Mouse (Mus musculus): ENCODE data around the gene Rfc4. TPM values are rescaled to one million over a fixed set of nuclear protein-coding genes. Genes with fewer than 3 reads are reported as not detected.

Rfc4 gene
- total and polyA plus RNA-seq, 2 experiments: 5.3 TPM; not detected in 1

DNA sequence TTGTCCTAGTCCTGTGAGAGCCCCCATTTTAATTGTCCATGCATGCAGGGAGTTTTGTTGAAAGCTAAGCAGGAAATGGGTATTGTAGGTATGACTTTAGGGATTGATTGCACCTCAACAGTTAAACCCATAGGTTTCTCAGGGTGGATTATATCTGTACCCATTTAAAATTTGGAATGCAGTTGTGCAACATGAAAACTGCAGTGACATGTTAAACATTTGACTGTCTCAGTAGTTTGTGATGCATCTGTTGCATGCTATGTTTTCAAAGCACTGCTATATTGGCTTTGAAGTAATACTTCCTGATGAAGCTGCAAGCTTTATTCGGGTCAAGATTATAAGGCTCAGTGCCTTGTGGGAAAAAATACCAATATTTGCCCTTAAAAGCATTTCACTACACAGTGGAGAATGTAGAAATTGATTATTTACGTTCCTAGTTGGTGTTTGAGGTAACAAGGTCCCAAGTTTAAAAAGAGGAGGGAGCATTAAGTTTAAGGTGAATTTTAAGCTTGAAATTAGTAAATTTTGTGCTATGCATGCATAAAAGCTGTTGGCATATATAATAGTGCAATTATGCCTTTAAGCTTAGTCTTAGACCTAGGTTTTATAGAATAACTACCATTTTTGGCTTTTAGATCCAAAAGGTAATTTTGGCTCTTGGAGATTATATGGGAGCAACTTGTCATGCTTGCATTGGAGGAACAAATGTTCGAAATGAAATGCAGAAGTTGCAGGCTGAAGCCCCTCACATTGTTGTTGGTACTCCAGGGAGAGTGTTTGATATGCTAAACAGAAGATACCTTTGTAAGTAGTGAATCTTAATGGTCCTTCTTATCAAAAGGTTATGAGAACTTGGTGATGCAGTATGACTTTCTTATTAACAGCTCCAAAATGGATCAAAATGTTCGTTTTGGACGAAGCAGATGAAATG lies 17.9 kb downstream of the Rfc4 start:
- Histone ChIP-seq H3K79me2 (ENCODE audit: control insufficient read depth, insufficient read depth, low read length) (peaks cover 9% of the 10 kb centered on the region), H3K4me3 (ENCODE audit: insufficient read depth, low read depth, low read length) (no peak overlapping the region; the same call in 1 of the 2 replicates), H3K27ac (replicated peaks; ENCODE audit: insufficient read depth, low read depth, low read length) (no peak overlapping the region), H3K36me3 (ENCODE audit: control insufficient read depth, insufficient read depth, low read length) (peaks cover 54% of the 10 kb centered on the region), H3K27me3 (ENCODE audit: control insufficient read depth, insufficient read depth, low read length) (no peaks in the 10 kb centered on the region), H3K9ac (ENCODE audit: low read depth, low read length) (no peak overlapping the region; the same call in none of the 2 replicates), H3K4me1 (ENCODE audit: control insufficient read depth, insufficient read depth, low read length) (peaks cover 12% of the 10 kb centered on the region; the same call in 1 of the 2 replicates)
- 35% methylated on average over 5 of the region's 5 CpGs for WGBS
- no peak for TF ChIP-seq POLR2A (IDR thresholded peaks at IDR 0.05; ENCODE audit: extremely low read depth, insufficient read depth, low read length)
- DNase-seq (ENCODE audit: extremely low read depth, low read depth, low spot score): no peak

DNA sequence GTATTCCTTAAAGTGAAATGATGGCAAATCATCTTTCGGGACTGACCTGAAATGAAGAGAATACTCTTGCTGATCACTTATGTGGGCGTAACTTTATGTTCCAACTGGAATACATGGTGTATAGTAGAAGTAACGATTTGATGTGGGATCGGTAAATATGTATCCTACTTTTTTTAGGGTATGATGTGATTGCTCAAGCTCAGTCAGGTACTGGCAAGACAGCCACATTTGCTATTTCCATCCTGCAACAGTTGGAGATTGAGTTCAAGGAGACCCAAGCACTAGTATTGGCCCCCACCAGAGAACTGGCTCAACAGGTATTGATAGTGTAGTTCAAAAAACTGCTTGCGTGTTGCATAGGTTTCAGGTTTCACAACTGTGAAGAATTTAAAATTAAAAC lies 18.6 kb downstream of the Rfc4 start:
- WGBS: 7% methylated on average over 5 of the region's 5 CpGs
- H3K4me3 ChIP-seq (ENCODE audit: insufficient read depth, low read depth, low read length): peak overlapping the region; percentile 75
- H3K9ac ChIP-seq (ENCODE audit: low read depth, low read length): peak overlapping the region; percentile 71
- TF ChIP-seq CTCF (IDR thresholded peaks at IDR 0.05; ENCODE audit: low read depth, low read length): no peak
- no peak for TF ChIP-seq POLR2A (IDR thresholded peaks at IDR 0.05; ENCODE audit: extremely low read depth, insufficient read depth, low read length)
- H3K27ac ChIP-seq (replicated peaks; ENCODE audit: insufficient read depth, low read depth, low read length): no peak overlapping the region
- no peak for DNase-seq (ENCODE audit: extremely low read depth, low read depth, low spot score)
- no peaks in the 10 kb centered on the region for H3K27me3 ChIP-seq (ENCODE audit: control insufficient read depth, insufficient read depth, low read length)
- H3K4me1 ChIP-seq (ENCODE audit: control insufficient read depth, insufficient read depth, low read length): peaks cover 12% of the 10 kb centered on the region; the same call in 1 of the 2 replicates
- peaks cover 48% of the 10 kb centered on the region for H3K36me3 ChIP-seq (ENCODE audit: control insufficient read depth, insufficient read depth, low read length)
- peaks cover 9% of the 10 kb centered on the region for H3K79me2 ChIP-seq (ENCODE audit: control insufficient read depth, insufficient read depth, low read length)

DNA sequence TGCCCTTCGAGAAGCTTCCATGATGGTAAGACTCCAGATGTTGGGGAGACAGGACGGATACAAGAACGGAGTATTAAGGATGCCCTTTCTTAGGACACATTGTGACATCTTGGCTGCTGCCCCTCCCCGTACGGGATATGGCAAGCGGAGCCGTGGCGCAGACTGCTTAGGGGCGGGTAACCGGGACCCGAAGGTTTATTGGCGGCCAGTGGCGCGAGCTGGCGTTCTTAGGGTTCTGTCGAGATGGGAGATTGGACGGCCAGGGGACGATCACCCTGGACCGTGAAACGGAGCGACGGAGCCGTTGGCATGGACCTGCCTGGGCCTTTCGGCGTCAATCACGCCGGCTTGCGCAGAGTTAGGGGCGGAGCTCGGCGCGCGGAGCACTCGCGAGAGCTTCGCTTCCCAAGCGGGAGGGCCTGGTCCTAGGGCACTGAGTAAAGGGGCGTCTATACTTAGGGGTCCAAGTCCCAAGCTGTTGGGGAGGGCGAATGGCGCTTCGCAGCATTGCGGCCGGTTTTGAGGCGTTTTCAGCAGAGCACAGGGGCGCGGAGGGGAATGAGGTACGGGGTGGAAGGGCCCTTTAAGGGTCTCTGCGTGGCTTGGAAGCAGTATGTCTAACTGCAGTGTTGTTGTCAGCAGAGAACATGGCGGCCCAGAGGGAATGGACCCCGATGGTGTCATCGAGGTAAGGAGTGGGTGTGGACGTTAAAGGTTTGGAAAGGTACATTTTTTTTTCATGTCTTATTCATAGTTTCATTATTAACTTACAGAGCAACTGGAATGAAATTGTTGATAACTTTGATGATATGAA lies 19.4 kb downstream of the Rfc4 start:
- no peaks in the 10 kb centered on the region for H3K27me3 ChIP-seq (ENCODE audit: control insufficient read depth, insufficient read depth, low read length)
- DNase-seq (ENCODE audit: extremely low read depth, low read depth, low spot score): peak; percentile 54
- TF ChIP-seq CTCF (IDR thresholded peaks at IDR 0.05; ENCODE audit: low read depth, low read length) (no peak), POLR2A (IDR thresholded peaks at IDR 0.05; ENCODE audit: extremely low read depth, insufficient read depth, low read length) (0 out of 2 replicates have a peak, but pooled peaks have one; percentile 64)
- whole genome bisulfite sequencing: under 1% methylated on average over 52 of the region's 52 CpGs
- H3K79me2 ChIP-seq (ENCODE audit: control insufficient read depth, insufficient read depth, low read length): peaks cover 9% of the 10 kb centered on the region
- H3K36me3 ChIP-seq (ENCODE audit: control insufficient read depth, insufficient read depth, low read length): peaks cover 45% of the 10 kb centered on the region
- peak overlapping the region; percentile 75 for H3K4me3 ChIP-seq (ENCODE audit: insufficient read depth, low read depth, low read length)
- peak overlapping the region; percentile 93 for H3K9ac ChIP-seq (ENCODE audit: low read depth, low read length)
- peak overlapping the region; percentile 96 for H3K27ac ChIP-seq (replicated peaks; ENCODE audit: insufficient read depth, low read depth, low read length)
- H3K4me1 ChIP-seq (ENCODE audit: control insufficient read depth, insufficient read depth, low read length): peaks cover 12% of the 10 kb centered on the region; the same call in 1 of the 2 replicates

DNA sequence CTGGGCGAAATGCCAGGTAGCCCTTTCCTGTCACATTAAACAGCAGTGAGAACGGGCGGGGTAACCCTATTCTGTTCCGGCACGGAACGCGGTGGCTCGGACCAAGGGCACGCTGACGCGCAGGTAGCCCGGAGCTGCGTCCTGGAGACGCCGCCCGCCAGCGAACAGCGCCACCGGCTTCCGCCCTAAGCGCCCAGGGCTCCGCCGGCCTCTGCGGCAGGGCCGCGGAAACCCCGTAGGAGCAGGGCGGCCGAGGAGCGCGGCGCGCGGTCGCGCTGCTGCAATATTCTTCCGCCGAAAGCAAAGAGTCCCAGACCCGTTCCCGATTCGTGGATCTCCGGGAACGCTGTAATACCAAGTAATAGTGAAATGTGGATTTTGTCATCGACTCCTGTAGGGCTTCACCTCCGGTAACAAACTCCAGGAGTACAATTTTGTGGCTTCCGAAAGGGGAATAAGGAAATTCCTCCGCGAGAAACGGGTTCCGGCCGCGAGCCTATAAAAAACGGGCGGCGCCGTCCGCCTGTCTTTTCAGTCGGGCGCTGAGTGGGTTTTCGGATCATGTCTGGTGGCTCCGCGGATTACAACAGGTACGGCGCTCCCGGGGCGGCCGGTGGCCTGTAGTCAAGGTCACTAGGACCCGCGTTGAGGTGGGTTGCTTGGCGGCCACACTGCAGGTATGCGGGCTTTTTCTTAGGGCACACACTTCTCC lies 20.1 kb downstream of the Rfc4 start, which contains the start of gene Eif4a2:
TSS of gene Eif4a2 (plus strand) at position 214 of the 712 bp plus-strand sequence.
- peak; percentile 80 for DNase-seq (ENCODE audit: extremely low read depth, low read depth, low spot score)
- Histone ChIP-seq H3K4me3 (ENCODE audit: insufficient read depth, low read depth, low read length) (peak within 1 kb of the TSS; percentile 75), H3K79me2 (ENCODE audit: control insufficient read depth, insufficient read depth, low read length) (peaks cover 9% of the 10 kb centered on the region), H3K9ac (ENCODE audit: low read depth, low read length) (peak within 1 kb of the TSS; percentile 93), H3K27me3 (ENCODE audit: control insufficient read depth, insufficient read depth, low read length) (no peaks in the 10 kb centered on the region), H3K27ac (replicated peaks; ENCODE audit: insufficient read depth, low read depth, low read length) (peak within 1 kb of the TSS; percentile 96), H3K36me3 (ENCODE audit: control insufficient read depth, insufficient read depth, low read length) (peaks cover 37% of the 10 kb centered on the region), H3K4me1 (ENCODE audit: control insufficient read depth, insufficient read depth, low read length) (peaks cover 12% of the 10 kb centered on the region; the same call in 1 of the 2 replicates)
- WGBS: under 1% methylated on average over 71 of the region's 71 CpGs
- TF ChIP-seq CTCF (IDR thresholded peaks at IDR 0.05; ENCODE audit: low read depth, low read length) (0 out of 2 replicates have a peak, but pooled peaks have one; percentile 2), POLR2A (IDR thresholded peaks at IDR 0.05; ENCODE audit: extremely low read depth, insufficient read depth, low read length) (peak; percentile 97)

DNA sequence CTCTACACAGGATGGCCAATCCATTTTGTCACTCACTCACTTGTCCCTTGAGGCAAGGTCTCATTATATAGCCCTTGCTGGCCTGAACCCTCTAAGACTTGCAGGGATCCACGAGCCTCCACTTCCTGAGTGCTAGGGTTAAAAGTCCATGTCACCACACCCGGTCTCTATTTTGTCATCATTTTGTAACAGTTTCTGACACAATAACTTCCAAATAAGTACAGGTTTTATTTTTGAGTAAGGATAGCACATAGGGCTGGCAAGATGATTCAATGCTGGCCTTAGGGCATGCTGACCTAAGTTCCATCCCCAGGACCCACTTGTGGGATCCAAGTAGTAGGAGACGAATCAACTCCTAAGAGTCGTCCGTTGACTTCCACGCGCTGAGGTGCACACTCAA lies 21.4 kb downstream of the Rfc4 start:
- H3K4me3 ChIP-seq (ENCODE audit: insufficient read depth, low read depth, low read length): no peak overlapping the region
- H3K79me2 ChIP-seq (ENCODE audit: control insufficient read depth, insufficient read depth, low read length): peaks cover 9% of the 10 kb centered on the region
- peak; percentile 56 for DNase-seq (ENCODE audit: extremely low read depth, low read depth, low spot score)
- no peaks in the 10 kb centered on the region for H3K27me3 ChIP-seq (ENCODE audit: control insufficient read depth, insufficient read depth, low read length)
- no peak overlapping the region for H3K9ac ChIP-seq (ENCODE audit: low read depth, low read length)
- peaks cover 24% of the 10 kb centered on the region for H3K36me3 ChIP-seq (ENCODE audit: control insufficient read depth, insufficient read depth, low read length)
- 52% methylated on average over 7 of the region's 7 CpGs for WGBS
- H3K4me1 ChIP-seq (ENCODE audit: control insufficient read depth, insufficient read depth, low read length): peaks cover 9% of the 10 kb centered on the region; the same call in 1 of the 2 replicates
- H3K27ac ChIP-seq (replicated peaks; ENCODE audit: insufficient read depth, low read depth, low read length): no peak overlapping the region
- TF ChIP-seq POLR2A (IDR thresholded peaks at IDR 0.05; ENCODE audit: extremely low read depth, insufficient read depth, low read length) (no peak), CTCF (IDR thresholded peaks at IDR 0.05; ENCODE audit: low read depth, low read length) (no peak)
